Mouse (Mus musculus) cerebellum, postnatal 10 days (tissue): ENCODE results near the gene Cd24a.

Experiments used
- DNase-seq, 2 experiments: peaks; one replicate each; pipeline ENCODE4 v3.0.0; 2021; ENCODE audit warnings: mixed read lengths in 2 of 2

Gene Cd24a

DNA sequence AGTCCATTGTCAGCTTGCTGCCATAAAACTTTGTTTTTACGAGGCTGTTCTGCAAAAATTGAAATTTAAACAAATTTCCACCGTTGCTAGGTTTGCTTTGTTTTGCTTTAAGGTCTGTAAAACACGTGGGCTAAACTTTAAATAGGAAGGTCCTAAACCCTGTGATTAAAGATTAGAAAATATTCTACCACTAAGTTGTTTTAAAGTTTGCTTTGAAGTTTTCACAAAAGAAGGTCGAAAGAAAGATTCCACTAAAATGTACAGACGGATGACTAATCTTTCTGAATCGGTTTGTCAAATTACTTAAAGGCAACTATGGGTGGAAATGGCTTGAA lies at the start of gene Cd24a:
Cd24a (plus strand) TSS at position 288 of the 335 bp plus-strand sequence.
- no peak for DNase-seq

DNA sequence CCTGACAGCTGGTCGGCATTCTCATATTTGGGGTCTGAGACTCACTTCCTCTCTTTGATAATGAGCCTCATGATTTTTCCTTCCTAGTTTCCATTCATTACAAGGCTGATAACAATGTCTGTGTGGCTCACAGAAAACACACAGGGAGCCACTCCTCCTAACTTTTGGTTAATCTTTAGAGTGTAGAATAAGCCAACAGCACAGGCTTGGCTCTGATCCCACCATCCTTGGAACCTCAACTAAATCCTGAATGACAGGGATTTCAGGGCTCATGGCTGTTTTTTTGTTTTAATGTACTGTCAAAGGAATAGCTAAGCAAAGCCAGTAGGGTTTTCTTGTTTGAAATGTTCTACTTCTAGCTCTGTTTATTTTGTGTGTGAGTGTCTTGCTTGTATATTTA lies 43.7 kb upstream of the Cd24a start:
- no peak for DNase-seq

DNA sequence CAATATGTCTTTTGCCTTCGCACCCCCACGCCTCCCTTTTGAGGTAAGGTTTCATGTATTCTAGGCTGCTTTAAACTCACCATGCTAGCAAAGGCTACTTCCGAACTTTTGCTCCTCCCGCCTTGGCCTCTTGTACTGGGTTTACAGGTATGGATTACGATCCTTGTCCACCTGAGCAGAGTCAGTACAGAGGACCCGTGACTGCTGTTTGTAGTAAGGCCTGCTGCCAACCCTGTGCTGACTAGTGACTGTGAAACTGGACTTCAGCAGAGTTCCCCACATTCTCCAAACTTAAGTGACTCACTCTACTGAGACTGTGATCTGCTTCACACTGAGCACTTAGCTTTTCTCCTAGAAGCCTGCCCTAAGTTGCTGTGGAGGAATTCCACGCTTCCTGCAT lies 40.4 kb upstream of the Cd24a start:
- DNase-seq = no peak

DNA sequence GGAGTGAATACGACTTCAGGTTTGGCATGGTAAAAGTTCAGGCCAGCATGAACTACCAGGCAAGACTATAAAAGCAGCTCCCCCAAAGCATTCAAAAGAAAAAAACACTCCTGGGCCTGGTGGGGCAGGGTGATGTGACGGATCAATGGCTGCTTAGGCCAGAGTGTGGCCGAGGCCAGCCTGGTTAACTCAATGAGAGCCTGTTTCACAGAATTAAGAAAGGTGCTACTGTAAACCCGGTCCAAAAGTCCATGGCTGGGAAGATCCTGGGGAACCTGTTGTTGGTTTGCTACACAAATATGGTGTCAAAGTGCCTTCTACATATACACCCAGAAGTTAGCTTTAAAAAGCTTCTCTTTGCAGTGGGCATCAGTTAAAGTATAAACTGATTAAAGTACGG lies 39.3 kb upstream of the Cd24a start:
- no peak for DNase-seq

DNA sequence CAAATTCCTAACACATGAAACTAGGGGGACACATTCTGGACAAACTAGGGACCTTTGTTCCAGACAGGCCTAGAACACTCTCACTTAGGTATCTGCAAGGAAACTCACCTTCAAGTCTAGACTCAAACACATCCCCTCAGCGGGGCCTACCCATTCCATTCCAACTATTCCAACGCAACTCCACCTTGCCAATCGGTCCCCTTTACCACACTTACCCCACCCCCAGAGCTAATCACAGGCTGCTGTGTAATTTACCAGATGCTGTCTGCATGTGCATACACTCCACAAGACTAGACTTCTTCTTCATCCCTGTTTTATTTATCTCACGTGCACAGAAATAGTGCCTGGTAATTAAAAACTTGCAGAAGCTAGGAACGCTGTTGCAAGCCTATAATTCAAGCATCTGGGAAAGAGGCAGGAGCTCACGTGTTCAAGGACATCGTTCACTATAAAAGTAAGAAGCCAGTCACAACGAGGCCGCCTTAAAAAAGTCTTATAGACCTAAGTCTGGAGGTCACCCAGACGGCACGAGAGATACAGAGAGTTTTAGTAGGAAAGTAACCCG lies 38.3 kb upstream of the Cd24a start:
- DNase-seq = no peak

DNA sequence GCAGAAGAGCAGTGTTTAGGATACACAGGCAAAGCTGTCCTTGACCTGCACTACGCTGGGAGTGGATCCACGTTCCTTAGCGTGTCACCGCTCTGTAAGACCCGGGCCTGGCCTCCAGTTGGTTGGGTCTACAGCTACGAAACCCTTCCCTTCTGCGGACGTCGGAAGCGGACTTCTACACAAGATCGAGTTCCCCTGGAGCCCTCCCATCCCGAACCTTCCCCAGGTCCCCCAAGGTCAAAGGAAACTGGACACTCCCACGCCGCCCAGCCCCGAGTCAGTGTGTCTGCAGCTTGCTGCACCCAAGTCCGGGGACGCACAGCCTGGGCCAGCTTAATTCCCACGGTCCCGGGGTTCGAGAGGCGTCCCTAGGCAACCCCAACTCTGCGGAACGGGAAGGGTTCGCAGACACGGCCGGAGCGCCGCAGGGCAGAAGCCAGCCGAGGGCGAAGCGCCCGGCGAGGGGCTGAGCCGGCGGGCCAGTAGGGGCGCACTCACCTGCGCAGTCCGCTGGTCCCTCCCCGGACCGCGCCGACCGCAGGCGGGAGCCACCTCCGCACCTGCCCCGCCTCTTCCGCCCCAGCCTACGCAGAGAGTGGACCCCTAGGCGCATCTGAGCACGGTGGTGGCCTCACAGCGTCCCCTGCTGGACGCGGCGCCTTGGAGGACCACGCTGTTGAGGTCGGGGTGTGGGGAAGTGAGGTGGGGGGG lies 37.5 kb upstream of the Cd24a start, which contains the start of gene 1700021F05Rik:
1700021F05Rik (minus strand) TSS at position 553 of the 711 bp plus-strand sequence.
- peak; percentile 98 to 99 for DNase-seq

DNA sequence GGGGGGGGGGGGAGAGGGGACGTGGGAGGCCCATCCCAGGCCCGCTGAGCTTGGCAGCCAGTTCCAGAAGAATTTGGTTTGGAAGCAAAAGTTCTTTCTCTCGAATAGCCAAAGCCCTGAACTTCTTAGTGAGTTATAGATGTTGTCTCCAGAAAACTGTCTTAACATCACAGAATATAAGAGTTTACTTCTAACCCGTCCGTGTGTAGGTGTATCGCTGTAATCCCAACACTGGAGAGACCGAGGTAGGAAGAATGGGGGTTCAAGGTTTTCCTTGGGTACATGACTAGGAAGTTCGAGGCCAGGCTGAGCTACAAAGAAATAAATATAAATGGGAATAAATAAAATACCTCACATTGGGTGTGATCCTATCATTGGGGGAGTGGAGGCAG lies 36.9 kb upstream of the Cd24a start:
- no peak for DNase-seq

DNA sequence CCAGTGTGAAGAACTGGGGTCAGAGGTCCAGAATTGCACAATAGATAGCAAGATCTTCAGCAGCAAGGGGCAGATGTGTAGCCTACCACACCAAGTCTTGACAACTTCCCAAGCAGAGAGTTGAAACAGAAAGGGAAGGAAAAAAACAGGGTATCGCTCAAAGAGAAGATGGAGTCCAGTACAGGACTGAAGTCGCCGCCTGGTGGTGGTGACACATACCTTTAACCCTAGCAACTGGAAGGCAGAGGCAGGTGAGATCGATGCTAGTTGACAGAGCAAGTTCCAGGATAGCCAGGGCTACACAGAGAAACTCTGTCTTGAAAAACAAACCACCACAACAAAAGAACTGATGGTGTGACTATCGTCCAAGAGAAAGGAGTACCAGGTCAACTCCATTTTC lies 28.7 kb upstream of the Cd24a start:
- DNase-seq = no peak

DNA sequence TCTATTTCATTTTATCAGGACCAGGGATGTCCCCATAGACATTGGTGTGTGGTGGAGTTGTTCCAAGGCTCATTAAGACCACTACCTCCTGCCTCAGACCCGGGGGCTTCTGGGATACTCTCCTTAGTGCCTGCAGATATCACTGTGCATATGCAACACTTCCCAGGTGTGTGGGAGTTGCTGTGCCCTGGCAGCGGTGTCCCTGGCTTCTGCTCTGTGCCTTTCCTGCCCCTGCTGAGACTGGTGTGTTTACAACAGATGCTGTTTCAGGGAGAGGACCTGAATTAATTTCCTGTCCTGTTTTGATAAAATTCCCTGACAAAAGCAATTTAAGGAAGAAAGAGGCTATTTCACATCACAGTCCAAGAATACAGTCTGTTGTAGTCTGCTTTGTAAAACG lies 27.2 kb upstream of the Cd24a start:
- no peak for DNase-seq

DNA sequence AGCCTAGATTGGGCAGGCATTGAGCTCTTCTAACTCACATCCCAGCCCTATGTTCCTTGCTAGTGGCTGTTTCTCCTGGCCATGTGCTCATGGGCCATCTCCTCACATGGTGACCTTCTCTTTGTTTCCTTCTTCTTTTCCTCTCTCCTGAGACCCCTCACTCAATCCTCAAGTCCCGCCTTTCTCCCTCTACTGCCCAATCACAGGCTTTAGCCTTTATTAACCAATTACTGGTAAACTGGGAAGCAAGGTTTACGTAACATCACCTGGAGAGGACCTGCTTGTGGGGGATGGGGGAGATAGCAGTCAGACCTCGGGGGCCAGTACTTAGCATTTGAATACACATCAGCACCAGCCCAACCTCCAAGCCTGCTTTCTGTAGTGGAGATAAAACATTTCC lies 26.7 kb upstream of the Cd24a start:
- DNase-seq = no peak

DNA sequence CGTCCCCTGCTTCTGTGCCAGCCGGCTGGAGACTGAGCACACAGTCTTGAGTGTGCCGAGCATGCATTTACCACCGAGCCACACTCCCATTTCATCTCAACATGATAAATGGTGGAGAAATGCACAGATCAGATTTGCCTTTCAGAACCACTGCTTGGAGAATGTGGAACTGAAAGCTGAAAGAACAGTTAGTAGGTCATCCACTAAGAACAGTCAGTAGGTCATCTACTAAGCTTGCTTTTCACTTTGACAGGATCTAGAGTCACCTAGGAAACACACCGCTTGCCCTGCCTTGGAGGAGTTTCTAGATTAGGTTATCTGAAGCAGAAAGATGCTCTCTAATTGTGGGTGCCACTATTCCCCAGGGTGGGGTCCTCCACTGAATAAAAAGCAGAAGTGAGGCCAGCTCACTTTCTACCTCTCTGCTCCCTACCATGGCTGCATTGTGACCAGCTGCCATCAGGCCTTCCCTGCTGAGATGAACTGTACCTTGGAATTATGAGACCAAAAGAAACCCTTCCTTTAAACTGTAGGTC lies 20.4 kb upstream of the Cd24a start:
- DNase-seq = no peak

DNA sequence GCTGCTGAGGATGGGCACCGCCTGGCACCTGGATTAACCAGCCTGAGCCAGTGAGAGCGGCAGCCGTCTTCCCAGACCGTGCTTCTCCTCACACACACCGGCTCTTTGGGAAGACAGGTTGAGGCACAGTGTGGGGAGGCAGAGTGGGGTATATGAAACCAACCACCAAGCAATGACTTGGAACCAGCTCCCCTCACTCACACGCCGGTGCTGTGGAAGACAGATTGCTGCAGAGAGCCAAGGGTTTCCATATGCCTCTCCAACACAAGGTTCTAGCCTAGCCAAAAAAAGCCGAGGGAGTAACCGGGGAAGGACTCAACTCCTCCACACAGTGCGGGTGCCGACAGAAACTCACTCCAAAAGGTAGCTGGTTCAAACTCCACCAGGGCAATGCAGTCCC lies 18.8 kb upstream of the Cd24a start:
- peak; percentile 18 to 34 for DNase-seq

DNA sequence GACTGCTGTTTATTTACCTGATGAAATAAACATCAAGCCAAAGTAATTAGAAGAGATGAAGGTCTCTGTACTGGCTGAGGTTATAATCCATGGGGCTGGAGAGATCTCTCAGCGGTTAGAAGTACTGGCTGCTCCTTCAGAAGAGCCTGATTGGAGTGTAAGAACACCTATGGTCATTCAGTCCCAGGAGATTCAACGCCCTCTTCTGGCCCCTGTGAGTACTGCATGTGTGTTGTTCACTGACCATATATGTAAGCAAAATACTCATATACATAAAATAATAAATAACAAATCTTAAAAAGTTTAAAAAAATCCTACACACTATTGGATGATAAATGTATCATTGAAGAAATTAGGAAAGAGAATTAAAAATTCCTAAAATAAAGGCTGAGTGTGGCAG lies 17.3 kb upstream of the Cd24a start:
- DNase-seq = no peak

DNA sequence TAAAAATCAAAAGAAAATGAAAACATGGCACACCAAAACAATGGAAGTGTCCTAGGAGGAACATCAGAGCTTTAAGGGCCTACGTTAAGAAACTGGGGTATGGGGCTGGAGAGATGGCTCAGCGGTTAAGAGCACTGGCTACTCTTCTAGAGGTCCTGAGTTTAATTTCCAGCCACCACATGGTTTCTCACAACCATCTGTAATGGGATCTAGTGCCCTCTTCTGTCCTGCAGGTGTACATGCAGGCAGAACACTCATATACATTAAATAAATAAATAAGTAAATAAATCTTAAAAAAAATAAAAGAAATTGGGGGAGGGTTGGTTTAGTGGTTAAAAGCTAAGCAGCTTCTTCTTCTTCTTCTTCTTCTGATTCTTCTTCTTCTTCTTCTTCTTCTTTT lies 16.8 kb upstream of the Cd24a start:
- no peak for DNase-seq

DNA sequence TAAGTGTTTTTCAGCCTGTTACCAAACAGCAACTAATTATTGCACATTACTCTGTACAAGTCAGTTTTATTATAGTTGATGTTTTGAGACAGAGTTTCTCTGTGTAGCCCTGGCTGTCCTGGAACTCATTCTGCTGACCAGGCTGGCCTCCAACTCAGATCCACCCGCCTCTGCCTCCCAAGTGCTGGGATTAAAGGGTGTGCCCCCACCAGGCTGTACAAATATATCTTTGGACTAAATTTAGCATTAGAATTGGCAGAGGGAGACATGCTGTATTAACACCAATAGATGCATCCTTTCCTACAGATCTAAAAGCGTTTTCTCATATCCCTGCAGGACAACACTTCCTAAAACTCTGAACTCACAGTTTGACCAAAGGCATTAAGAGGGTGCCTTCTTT lies 3.7 kb upstream of the Cd24a start:
- no peak for DNase-seq

DNA sequence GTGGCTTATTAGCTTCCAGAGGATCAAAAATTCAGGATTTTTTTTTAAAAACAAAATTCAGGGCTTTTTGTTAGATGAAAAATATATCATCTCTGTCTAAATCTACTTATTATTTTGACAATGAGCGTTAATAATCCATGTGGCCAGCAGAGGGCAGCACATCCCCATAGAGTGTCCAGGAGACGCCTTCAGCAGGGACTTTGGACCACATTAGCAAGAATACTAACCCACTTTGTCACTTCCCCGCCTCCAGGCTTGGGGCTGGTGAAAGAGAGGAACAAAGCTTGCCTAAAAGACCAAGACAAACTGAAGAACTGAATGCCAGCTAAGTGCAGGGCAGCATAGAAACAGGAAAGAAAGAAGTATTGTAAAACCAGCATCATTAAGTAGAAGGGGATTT lies 3.1 kb upstream of the Cd24a start:
- DNase-seq = peak; percentile 90 to 93

DNA sequence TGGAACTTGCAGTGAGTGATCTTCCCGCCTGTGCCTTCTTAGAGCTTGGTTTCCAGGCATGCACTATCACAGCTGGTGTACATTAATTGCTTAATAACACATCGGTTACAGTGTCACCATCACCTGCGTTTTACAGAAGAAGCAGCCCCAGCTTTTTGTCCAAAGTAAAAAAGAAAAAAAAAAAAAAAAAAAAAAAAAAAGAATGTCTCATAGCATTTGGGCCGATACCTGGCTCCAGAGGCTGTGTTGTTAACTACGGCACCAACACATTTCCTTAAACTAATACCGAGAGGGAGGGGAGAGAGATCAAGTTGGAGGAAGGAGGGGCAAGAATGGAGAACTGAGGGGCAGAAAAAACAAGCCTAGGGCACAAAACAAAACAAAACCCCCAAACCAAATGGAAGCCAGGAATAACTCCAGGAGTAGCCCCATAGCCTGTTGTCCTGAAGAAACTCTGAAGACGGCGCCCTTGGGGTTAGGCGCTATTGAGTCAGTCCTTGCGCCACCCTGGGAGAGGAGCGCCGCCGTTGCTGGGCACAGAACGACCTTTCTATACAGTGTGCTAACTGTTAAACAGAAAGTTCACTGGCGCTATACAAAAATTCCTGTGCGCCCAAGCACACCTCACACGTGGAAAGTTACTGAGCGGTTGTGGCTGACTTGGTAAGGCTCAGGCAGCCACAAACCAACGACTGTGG lies 636 bp upstream of the Cd24a start:
- DNase-seq = peak in 1 of 2 experiments; percentile 23

DNA sequence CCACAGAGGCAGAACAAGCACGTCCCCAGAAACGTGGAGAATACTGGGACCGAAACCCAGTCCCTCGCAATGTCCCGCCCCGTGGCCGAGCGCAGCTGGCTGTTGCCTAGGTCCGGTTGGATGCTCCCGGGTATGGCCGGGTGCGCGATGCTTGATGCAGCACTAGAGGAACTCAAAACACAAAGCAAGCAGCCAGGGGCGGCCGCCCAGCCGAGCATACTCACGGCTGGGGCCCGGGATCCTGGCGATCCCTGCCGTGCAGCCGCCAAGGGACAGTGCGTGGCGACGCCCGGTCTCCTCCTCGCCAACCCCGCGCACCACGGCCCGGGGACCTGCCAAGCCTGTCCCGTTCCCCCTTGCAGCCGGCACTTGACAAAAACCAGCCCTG lies 276 bp downstream of the Cd24a start:
- DNase-seq = peak; percentile 65 to 75

DNA sequence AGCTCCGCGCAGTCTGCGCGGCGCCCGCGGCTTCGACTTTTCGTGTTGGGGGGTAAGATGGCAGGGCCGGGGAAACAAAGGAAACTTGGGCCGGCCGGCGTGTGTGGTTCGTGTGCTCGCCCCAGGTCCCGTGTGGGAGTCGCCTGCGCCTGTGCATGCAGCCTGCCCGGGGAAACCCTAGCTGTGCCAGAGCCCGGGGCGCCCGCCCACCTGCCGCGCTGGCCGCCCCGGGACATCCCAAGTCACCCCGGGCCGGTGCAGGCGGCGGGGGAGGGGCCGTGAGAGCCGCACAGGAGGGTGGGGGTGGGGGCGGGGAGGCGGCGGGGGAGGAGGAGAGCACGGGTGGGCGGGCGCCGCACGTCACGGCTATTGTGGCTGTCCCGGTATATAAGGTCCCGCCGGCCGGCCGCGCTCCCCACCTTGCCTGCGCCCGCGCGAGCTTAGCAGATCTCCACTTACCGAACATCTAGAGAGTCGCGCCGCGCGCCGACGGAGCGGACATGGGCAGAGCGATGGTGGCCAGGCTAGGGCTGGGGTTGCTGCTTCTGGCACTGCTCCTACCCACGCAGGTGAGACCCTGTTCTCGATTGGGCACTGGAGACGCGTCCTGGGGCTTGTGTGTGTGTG lies 783 bp downstream of the Cd24a start:
- DNase-seq = peak; percentile 83 to 90

DNA sequence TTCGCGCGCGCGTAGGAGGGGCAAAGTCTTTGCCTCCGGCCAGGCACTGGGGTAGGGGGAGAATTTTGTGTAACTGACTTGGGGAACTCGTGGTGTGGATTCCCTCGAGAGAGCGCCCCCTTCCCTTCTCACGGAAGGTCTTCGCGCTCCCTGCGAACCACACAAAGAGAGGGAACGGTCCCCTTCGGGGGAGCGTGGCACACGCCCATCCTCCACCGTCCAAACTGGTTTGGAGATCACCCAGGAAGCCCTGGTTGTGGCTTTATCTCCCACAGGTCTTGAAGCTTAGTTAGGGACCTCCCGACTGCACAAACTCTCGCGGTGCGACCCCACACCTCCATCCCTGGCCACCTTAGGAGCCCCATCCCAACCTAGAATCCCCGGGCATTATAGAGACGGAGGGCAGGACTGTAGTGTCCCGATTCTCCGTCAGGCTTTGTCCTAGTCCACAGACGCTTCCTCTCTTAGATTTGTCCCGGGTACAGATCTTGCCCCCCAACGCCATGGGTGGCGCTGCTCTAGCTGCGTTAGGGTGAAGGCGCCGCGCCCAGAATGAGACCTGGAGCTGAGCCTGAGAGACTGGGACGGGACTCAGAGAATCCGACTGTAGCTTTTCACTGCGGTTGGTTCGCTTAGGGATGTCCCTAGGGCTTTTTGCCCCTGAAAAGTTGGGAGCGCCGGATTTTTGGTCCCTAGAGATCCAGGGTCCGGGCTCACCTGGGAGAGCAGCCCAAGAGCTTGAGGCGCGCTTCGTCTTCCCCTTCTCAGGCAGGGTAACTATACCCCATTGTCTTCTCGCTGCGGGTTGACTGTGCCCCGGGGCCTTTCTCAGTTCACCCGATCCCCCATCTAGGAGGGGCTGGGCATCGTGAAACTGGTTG lies 1.5 kb downstream of the Cd24a start:
- DNase-seq = peak; percentile 66 to 73

DNA sequence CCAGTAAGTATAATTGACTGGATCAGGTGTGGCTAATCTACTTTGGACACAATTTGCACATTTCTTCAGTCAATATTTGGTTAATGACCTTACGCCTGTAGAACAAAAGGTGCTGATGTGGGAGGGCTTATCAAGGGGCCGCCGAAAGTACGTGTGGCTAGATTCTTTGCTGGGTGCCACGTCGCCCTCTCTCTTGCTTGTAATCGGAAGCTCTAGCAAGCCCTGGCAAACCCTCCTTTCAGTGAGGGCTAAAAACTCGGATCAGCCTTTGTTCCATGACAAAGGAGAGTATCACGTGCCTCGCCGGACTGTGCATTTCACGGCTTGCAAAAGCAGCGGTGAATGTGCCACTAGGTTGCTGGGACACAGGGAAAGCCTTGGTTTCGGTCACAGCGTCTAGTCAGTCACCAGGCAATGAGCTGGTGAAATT lies 2.6 kb downstream of the Cd24a start:
- peak; percentile 65 to 66 for DNase-seq

DNA sequence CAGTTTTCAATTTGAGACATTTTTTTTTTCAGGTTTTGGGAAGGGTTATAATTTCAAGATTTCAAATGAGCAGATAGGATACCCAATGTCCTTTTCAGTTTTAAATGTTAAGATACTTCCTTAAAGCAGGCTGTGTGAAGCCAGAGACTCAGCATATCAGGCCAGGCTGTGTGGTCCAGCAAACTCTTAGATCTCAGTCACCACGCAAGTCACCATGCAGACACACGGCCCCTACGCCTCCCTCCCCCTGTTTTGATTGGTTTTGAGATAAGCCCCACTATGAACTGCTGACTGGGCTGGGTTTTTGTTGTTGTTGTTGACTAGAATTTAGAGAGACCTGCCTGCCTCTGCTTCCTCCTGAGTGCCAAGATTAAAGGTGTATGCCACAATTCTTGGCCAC lies 3.2 kb downstream of the Cd24a start:
- DNase-seq = no peak

DNA sequence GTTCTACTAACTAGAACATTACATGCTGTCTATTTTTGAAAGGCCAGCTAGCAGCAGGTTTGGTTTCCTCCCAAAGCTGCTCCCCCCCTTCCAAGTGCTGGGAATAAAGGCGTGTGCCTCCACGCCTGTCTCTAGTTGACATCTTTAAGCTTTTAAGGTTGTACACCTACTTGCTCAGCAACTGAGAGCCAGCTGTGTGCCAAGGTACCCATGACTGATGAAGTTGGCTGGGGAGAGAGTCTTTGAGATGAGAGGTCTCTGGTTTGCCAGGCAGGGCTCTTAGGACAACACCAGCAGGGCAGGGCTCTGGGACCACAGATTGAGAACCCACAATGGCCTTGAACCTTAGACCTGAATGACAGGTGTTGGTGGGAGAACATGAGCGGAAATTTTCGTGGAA lies 6.5 kb downstream of the Cd24a start:
- DNase-seq = no peak
